ENCODE assay signal across 15 mouse cellular contexts in the genomic region with DNA sequence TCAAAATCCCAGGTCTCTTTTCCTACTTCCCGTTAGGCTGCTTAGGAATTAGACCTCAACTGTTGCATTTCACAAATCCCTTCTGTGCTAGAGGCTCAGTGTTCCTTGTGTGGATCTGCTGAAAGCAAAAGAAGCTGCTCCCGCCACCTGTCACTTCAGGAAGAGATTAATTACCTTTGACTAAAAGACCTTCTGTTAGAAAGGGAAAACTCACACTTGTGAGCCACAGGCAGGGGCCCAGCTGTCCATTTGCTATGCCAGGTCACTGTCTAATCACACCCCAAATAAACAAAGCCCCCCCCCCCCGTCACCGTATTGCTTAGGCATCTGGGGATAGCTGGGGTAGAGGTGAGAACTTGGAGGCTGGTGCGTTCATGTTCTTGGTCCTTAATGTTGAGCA.
DNase-seq lines count a peak whose midpoint lies in the region; ATAC-seq and TF ChIP-seq lines count a peak whose summit lies in the region.
"Had no signal": no experiment of that assay in that cellular context is flagged by ENCODE, and none has a peak within 500 bp of the region (broad histone marks: within the 10 kb centered on the region; RNA-seq: fewer than 3 reads in every experiment).

No protein-coding gene starts in this region.

- no peak; the same call in 1 of the 2 replicates for ATAC-seq in neural tube, embryonic 11.5 days (ENCODE audit: insufficient read depth, low FRiP score, low TSS enrichment)

- H3K4me2 ChIP-seq in neural tube, embryonic 11.5 days (ENCODE audit: low read depth) = no peak overlapping the region
- H3K4me2 ChIP-seq: neural tube, embryonic 13.5 days had no signal

- DNase-seq in heart, adult 11 months = peak; percentile 19
- DNase-seq in heart, postnatal 14 days = no peak
- DNase-seq in cerebellum, adult 2 months = peak; percentile 33 to 67
- peak; percentile 52 for DNase-seq in embryo, embryonic 11 days
- DNase-seq in neural tube, embryonic 11.5 days (ENCODE audit: low spot score) = peak; percentile 47
- no peak for DNase-seq in lung, postnatal 10 days
- no peak for DNase-seq in lung, postnatal 36 days
- no peak for DNase-seq in adrenal gland, postnatal 25 days
- DNase-seq: gastrocnemius, adult 2 months; right cerebral cortex, postnatal 25 days; thymus, postnatal 36 days had no signal

- H3K4me3 ChIP-seq in cerebellum, adult 2 months (replicated peaks; ENCODE audit: insufficient read depth, low read depth, low read length) = no peak overlapping the region
- no peak overlapping the region for H3K4me3 ChIP-seq in neural tube, embryonic 11.5 days (ENCODE audit: low read depth, low read length)
- H3K4me3 ChIP-seq: erythroblast, embryonic 14.5 days; gastrocnemius, adult 2 months; heart, embryonic 10.5 days; neural tube, embryonic 13.5 days had no signal

- no peaks in the 10 kb centered on the region for H3K36me3 ChIP-seq in neural tube, embryonic 11.5 days (ENCODE audit: control insufficient read depth, insufficient read depth, low read length)
- H3K36me3 ChIP-seq: heart, embryonic 10.5 days; neural tube, embryonic 13.5 days had no signal

- H3K27me3 ChIP-seq in cerebellum, adult 2 months (ENCODE audit: control insufficient read depth, insufficient read depth, low read length) = no peaks in the 10 kb centered on the region
- no peaks in the 10 kb centered on the region for H3K27me3 ChIP-seq in neural tube, embryonic 11.5 days (ENCODE audit: control insufficient read depth, insufficient read depth, low read length)
- H3K27me3 ChIP-seq: neural tube, embryonic 13.5 days had no signal

- H3K4me1 ChIP-seq in cerebellum, adult 2 months (ENCODE audit: control insufficient read depth, insufficient read depth, low read length) = peaks cover 4% of the 10 kb centered on the region; the same call in 1 of the 2 replicates
- H3K4me1 ChIP-seq in neural tube, embryonic 11.5 days (ENCODE audit: control insufficient read depth, insufficient read depth, low read length) = peaks cover 3% of the 10 kb centered on the region; the same call in 1 of the 2 replicates
- H3K4me1 ChIP-seq: heart, embryonic 10.5 days had no signal

- intact Hi-C loops in heart, postnatal 14 days (cut with DNase I) = no loop called here

- WGBS in cerebellum, adult 2 months = 8% methylated on average over 5 of the region's 5 CpGs
- WGBS in neural tube, embryonic 11.5 days = 9% methylated on average over 5 of the region's 5 CpGs

- TF ChIP-seq POLR2A in cerebellum, adult 2 months (IDR thresholded peaks at IDR 0.05; ENCODE audit: borderline replicate concordance, insufficient read depth, low read length) = no peak

- TF ChIP-seq CTCF in cerebellum, adult 2 months (IDR thresholded peaks at IDR 0.05; ENCODE audit: borderline replicate concordance, insufficient read depth, low read depth, low read length) = no peak

- no peaks in the 10 kb centered on the region for H3K9me3 ChIP-seq in neural tube, embryonic 11.5 days (ENCODE audit: control insufficient read depth, low read length)
- H3K9me3 ChIP-seq: heart, embryonic 10.5 days; neural tube, embryonic 13.5 days had no signal

- no peak overlapping the region for H3K27ac ChIP-seq in cerebellum, adult 2 months (ENCODE audit: insufficient read depth, low read length)
- H3K27ac ChIP-seq in neural tube, embryonic 11.5 days (ENCODE audit: low read depth, low read length) = no peak overlapping the region
- H3K27ac ChIP-seq: gastrocnemius, adult 2 months; heart, embryonic 10.5 days; kidney, postnatal 0 days; neural tube, embryonic 13.5 days had no signal

- H3K9ac ChIP-seq in neural tube, embryonic 11.5 days (ENCODE audit: low read length) = no peak overlapping the region
- H3K9ac ChIP-seq: neural tube, embryonic 13.5 days had no signal

Comparison
In these comparisons a context has a peak if more than half of its experiments do, and no peak if none do; other contexts are left out.
1. DNase-seq: peak in heart, adult 11 months (single experiment), cerebellum, adult 2 months (2 of 2), embryo, embryonic 11 days (single experiment) and neural tube, embryonic 11.5 days (single experiment); none in heart, postnatal 14 days (0 of 2), lung, postnatal 10 days (single experiment), lung, postnatal 36 days (single experiment) and adrenal gland, postnatal 25 days (single experiment).